10 mouse cellular contexts compared by ENCODE assay signal in the genomic region with DNA sequence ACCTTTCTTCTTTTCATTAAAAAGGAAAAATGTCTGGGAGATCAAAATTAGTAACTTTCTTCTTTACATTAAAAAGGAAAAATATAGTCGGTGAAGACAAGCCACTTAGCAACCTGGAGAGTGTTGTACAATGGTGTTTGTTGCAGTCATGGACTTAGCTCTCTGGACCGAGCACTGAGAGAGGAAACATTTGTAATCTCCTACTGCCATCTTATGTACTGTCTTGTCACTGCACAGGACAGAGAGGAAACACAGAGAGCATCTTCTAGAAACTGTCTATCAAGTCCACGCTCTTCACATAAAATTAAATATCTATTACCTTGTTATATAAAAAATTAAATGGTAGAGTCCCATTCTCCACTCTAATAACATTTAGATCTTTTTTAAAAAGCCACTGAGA. TPM values are rescaled to one million over a fixed set of nuclear protein-coding genes. Genes with fewer than 3 reads are reported as not detected.
DNase-seq lines count a peak whose midpoint lies in the region; ATAC-seq and TF ChIP-seq lines count a peak whose summit lies in the region.
"Had no signal": no experiment of that assay in that cellular context is flagged by ENCODE, and none has a peak within 500 bp of the region (broad histone marks: within the 10 kb centered on the region; RNA-seq: fewer than 3 reads in every experiment).

No protein-coding gene starts in this region.

- peak in 1 of 2 experiments; percentile 11 for DNase-seq in cerebellum, adult 2 months
- DNase-seq in cerebellum, adult 11 months, result no peak
- DNase-seq in kidney, postnatal 0 days (ENCODE audit: low spot score), result peak; percentile 65
- no peak for DNase-seq in kidney, postnatal 14 days
- DNase-seq in G1E (ENCODE audit: low spot score), result no peak
- no peak for DNase-seq in urinary bladder, postnatal 10 days (ENCODE audit: low spot score)
- no peak for DNase-seq in heart, postnatal 10 days

- H3K27me3 ChIP-seq in cerebellum, adult 2 months (ENCODE audit: control insufficient read depth, insufficient read depth, low read length), result no peaks in the 10 kb centered on the region
- H3K27me3 ChIP-seq in kidney, postnatal 0 days (ENCODE audit: insufficient read depth, low read length), result no peaks in the 10 kb centered on the region
- H3K27me3 ChIP-seq in G1E (ENCODE audit: insufficient read depth, low read length), result no peaks in the 10 kb centered on the region

- ATAC-seq in kidney, postnatal 0 days (replicated peaks; ENCODE audit: low FRiP score, low read depth), result no peak
- peak; percentile 66 for ATAC-seq in G1E (ENCODE audit: extremely low read depth, insufficient number of reproducible peaks, low FRiP score, poor library complexity, severe bottlenecking)
- peak; percentile 48; the same call in 1 of the 2 replicates for ATAC-seq in megakaryocyte progenitor cell, adult 5-6 weeks (replicated peaks; ENCODE audit: poor library complexity)
- ATAC-seq: inflammation-experienced regulatory T-cells, adult 6 months had no signal

- no peak overlapping the region for H3K4me3 ChIP-seq in cerebellum, adult 2 months (replicated peaks; ENCODE audit: insufficient read depth, low read depth, low read length)
- no peak overlapping the region for H3K4me3 ChIP-seq in kidney, postnatal 0 days (replicated peaks; ENCODE audit: low read depth, low read length)
- no peak overlapping the region for H3K4me3 ChIP-seq in G1E (ENCODE audit: low read depth, low read length)

- 44% methylated on average over 3 of the region's 3 CpGs for WGBS in cerebellum, adult 2 months
- 61% methylated on average over 3 of the region's 3 CpGs for WGBS in kidney, postnatal 0 days

- no peak overlapping the region for H3K27ac ChIP-seq in cerebellum, adult 2 months (ENCODE audit: insufficient read depth, low read length)
- no peak overlapping the region for H3K27ac ChIP-seq in kidney, postnatal 0 days
- H3K27ac ChIP-seq: macrophage had no signal

- no peaks in the 10 kb centered on the region for H3K4me1 ChIP-seq in cerebellum, adult 2 months (ENCODE audit: control insufficient read depth, insufficient read depth, low read length)
- no peaks in the 10 kb centered on the region for H3K4me1 ChIP-seq in kidney, postnatal 0 days (replicated peaks; ENCODE audit: insufficient read depth, low read length)
- H3K4me1 ChIP-seq in G1E (ENCODE audit: insufficient read depth, low read depth, low read length), result peaks cover 21% of the 10 kb centered on the region

- intact Hi-C loops in heart, postnatal 10 days (cut with DNase I), result no loop called here

- no peak overlapping the region for H3K9ac ChIP-seq in kidney, postnatal 0 days (ENCODE audit: low read depth, low read length)

- peak; percentile 40; the same call in 1 of the 2 replicates for TF ChIP-seq CTCF in cerebellum, adult 2 months (IDR thresholded peaks at IDR 0.05; ENCODE audit: borderline replicate concordance, insufficient read depth, low read depth, low read length)
- peak; percentile 69 for TF ChIP-seq CTCF in kidney, postnatal 0 days (IDR thresholded peaks at IDR 0.05; ENCODE audit: low read depth)
- no peak for TF ChIP-seq CTCF in G1E (IDR thresholded peaks at IDR 0.05; ENCODE audit: low read depth, low read length)

- H3K4me2 ChIP-seq in kidney, postnatal 0 days (ENCODE audit: low read length), result no peak overlapping the region

- no peaks in the 10 kb centered on the region for H3K36me3 ChIP-seq in kidney, postnatal 0 days (ENCODE audit: insufficient read depth, low read length)
- H3K36me3 ChIP-seq in G1E (replicated peaks), result no peaks in the 10 kb centered on the region

- no peaks in the 10 kb centered on the region for H3K9me3 ChIP-seq in kidney, postnatal 0 days (replicated peaks; ENCODE audit: low read length)
- no peaks in the 10 kb centered on the region for H3K9me3 ChIP-seq in G1E (replicated peaks)

- TF ChIP-seq POLR2A in cerebellum, adult 2 months (IDR thresholded peaks at IDR 0.05; ENCODE audit: borderline replicate concordance, insufficient read depth, low read length), result no peak

RNA-seq across cellular contexts. Expression of gene Irak1bp1, which starts 14.8 kb away (rescaled TPM):
- 17.4 and 19.9 TPM in 2 replicates for polyA plus RNA-seq in cerebellum, adult 2 months (2012; rRNA removed)
- 29.4 and 31.8 TPM in 2 replicates for polyA plus RNA-seq in kidney, postnatal 0 days (2015; fragmentation: Nextera tagmentation; extraction: Ambion mirVana)
- total RNA-seq in G1E (2014; fragmentation: Nextera tagmentation), result 12.7 and 15.5 TPM in 2 replicates
- total RNA-seq in G1E (2017), result 8.4 and 12.7 TPM in 2 replicates
- 8.1 and 8.2 TPM in 2 replicates for polyA plus RNA-seq in G1E (2012)
- total RNA-seq in megakaryocyte progenitor cell, adult 5-6 weeks (2015), result 2.5 and 2.9 TPM in 2 replicates
- 1.6 and 6.4 TPM in 2 replicates for total RNA-seq in megakaryocyte progenitor cell, adult 5-6 weeks (2017)
- 1 to 10 TPM; 2.6 to 2.8 TPM for total RNA-seq in heart, postnatal 10 days (2021)
